Comparison of ENCODE assay signal across 50 mouse cellular contexts in genomic region chr11:53671414-53671813, GRCm38 (mm10). TPM values are rescaled to one million over a fixed set of nuclear protein-coding genes. Genes with fewer than 3 reads are reported as not detected.
"Had no signal": no experiment of that assay in that cellular context is flagged by ENCODE, and none has a peak within 500 bp of the region (broad histone marks: within the 10 kb centered on the region; RNA-seq: fewer than 3 reads in every experiment).

No protein-coding gene starts in this region.

- H3K27me3 ChIP-seq: heart, embryonic 12.5 days; heart, embryonic 13.5 days; heart, embryonic 15.5 days; hindbrain, embryonic 12.5 days; hindbrain, embryonic 13.5 days; hindbrain, embryonic 15.5 days; intestine, embryonic 15.5 days; kidney, embryonic 15.5 days had no signal

- ATAC-seq: hindbrain, embryonic 16.5 days; inflammation-experienced regulatory T-cells, adult 6 months; intestine, embryonic 15.5 days; intestine, embryonic 16.5 days; intestine, postnatal 0 days had no signal

- H3K4me3 ChIP-seq: heart, embryonic 10.5 days; heart, embryonic 12.5 days; heart, embryonic 13.5 days; heart, embryonic 15.5 days; hindbrain, embryonic 10.5 days; hindbrain, embryonic 12.5 days; hindbrain, embryonic 13.5 days; hindbrain, embryonic 15.5 days; intestine, embryonic 15.5 days; kidney, embryonic 15.5 days; left cerebral cortex, adult 2 months had no signal

- H3K4me1 ChIP-seq: heart, embryonic 10.5 days; heart, embryonic 12.5 days; heart, embryonic 13.5 days; heart, embryonic 15.5 days; hindbrain, embryonic 10.5 days; hindbrain, embryonic 12.5 days; hindbrain, embryonic 13.5 days; hindbrain, embryonic 15.5 days; intestine, embryonic 15.5 days; kidney, embryonic 15.5 days had no signal

- H3K9me3 ChIP-seq: heart, embryonic 10.5 days; heart, embryonic 12.5 days; heart, embryonic 13.5 days; heart, embryonic 15.5 days; hindbrain, embryonic 10.5 days; hindbrain, embryonic 12.5 days; hindbrain, embryonic 13.5 days; hindbrain, embryonic 15.5 days; intestine, embryonic 15.5 days; kidney, embryonic 15.5 days had no signal

- H3K9ac ChIP-seq: heart, embryonic 12.5 days; heart, embryonic 13.5 days; heart, embryonic 15.5 days; hindbrain, embryonic 12.5 days; hindbrain, embryonic 13.5 days; hindbrain, embryonic 14.5 days; hindbrain, embryonic 15.5 days; intestine, embryonic 15.5 days; kidney, embryonic 15.5 days had no signal

- H3K27ac ChIP-seq: heart, embryonic 10.5 days; heart, embryonic 13.5 days; heart, embryonic 15.5 days; hindbrain, embryonic 10.5 days; hindbrain, embryonic 12.5 days; hindbrain, embryonic 13.5 days; hindbrain, embryonic 14.5 days; hindbrain, embryonic 15.5 days; intestine, embryonic 15.5 days; kidney, embryonic 15.5 days; kidney, postnatal 0 days; left cerebral cortex, adult 2 months had no signal

- DNase-seq: heart, postnatal 10 days; heart, postnatal 14 days; heart, postnatal 36 days; heart, postnatal 4 days; kidney, adult 11 months; kidney, adult 18-20 months; kidney, adult 2 months; kidney, adult 8-10 months; kidney, adult 9 months; kidney, postnatal 10 days; kidney, postnatal 14 days; kidney, postnatal 25 days; kidney, postnatal 36 days; kidney, postnatal 4 days; layer of hippocampus, adult 9-11 months; layer of hippocampus, postnatal 36 days had no signal

- H3K4me2 ChIP-seq: heart, embryonic 11.5 days; heart, embryonic 12.5 days; heart, embryonic 13.5 days; heart, embryonic 15.5 days; hindbrain, embryonic 12.5 days; hindbrain, embryonic 13.5 days; hindbrain, embryonic 14.5 days; hindbrain, embryonic 15.5 days; intestine, embryonic 15.5 days; kidney, embryonic 15.5 days had no signal

RNA-seq across cellular contexts. Expression of gene Il13, which starts 36.9 kb away (rescaled TPM):
- total RNA-seq: heart, postnatal 10 days; heart, postnatal 14 days; heart, postnatal 25 days; heart, postnatal 36 days; heart, postnatal 4 days; hematopoietic stem cell, adult 5-6 weeks; layer of hippocampus, adult 18-20 months; layer of hippocampus, postnatal 10 days; layer of hippocampus, postnatal 14 days; layer of hippocampus, postnatal 25 days; layer of hippocampus, postnatal 36 days; left cerebral cortex, adult 18-20 months; left cerebral cortex, adult 2 months; left cerebral cortex, adult 8-10 months had no signal
- polyA plus RNA-seq: heart, embryonic 10.5 days; heart, embryonic 11.5 days; heart, embryonic 12.5 days; heart, embryonic 13.5 days; heart, embryonic 14.5 days; heart, embryonic 15.5 days; heart, postnatal 0 days; hindbrain, embryonic 10.5 days; hindbrain, embryonic 11.5 days; hindbrain, embryonic 12.5 days; hindbrain, embryonic 13.5 days; hindbrain, embryonic 14.5 days; hindbrain, embryonic 15.5 days; hindbrain, embryonic 16.5 days; inflammation-experienced regulatory T-cells, adult 6 months; intestine, embryonic 14.5 days; intestine, embryonic 15.5 days; intestine, embryonic 16.5 days; intestine, postnatal 0 days; kidney, adult 2 months; kidney, embryonic 14.5 days; kidney, embryonic 15.5 days; kidney, embryonic 16.5 days; kidney, postnatal 0 days had no signal

RNA-seq across cellular contexts. Expression of gene Il5, which starts 49.2 kb away (rescaled TPM):
- total RNA-seq: heart, postnatal 10 days; heart, postnatal 14 days; heart, postnatal 25 days; heart, postnatal 36 days; heart, postnatal 4 days; hematopoietic stem cell, adult 5-6 weeks; layer of hippocampus, adult 18-20 months; layer of hippocampus, postnatal 10 days; layer of hippocampus, postnatal 14 days; layer of hippocampus, postnatal 25 days; layer of hippocampus, postnatal 36 days; left cerebral cortex, adult 18-20 months; left cerebral cortex, adult 2 months; left cerebral cortex, adult 8-10 months had no signal
- polyA plus RNA-seq: heart, embryonic 10.5 days; heart, embryonic 11.5 days; heart, embryonic 12.5 days; heart, embryonic 13.5 days; heart, embryonic 14.5 days; heart, embryonic 15.5 days; heart, embryonic 16.5 days; hindbrain, embryonic 10.5 days; hindbrain, embryonic 11.5 days; hindbrain, embryonic 12.5 days; hindbrain, embryonic 13.5 days; hindbrain, embryonic 14.5 days; hindbrain, embryonic 15.5 days; hindbrain, embryonic 16.5 days; inflammation-experienced regulatory T-cells, adult 6 months; intestine, embryonic 14.5 days; intestine, embryonic 15.5 days; intestine, embryonic 16.5 days; intestine, postnatal 0 days; kidney, embryonic 14.5 days; kidney, embryonic 15.5 days; kidney, embryonic 16.5 days; kidney, postnatal 0 days had no signal

RNA-seq across cellular contexts. Expression of gene Il4, which starts 52.9 kb away (rescaled TPM):
- total RNA-seq: heart, postnatal 10 days; heart, postnatal 14 days; heart, postnatal 25 days; heart, postnatal 36 days; heart, postnatal 4 days; layer of hippocampus, adult 18-20 months; layer of hippocampus, postnatal 10 days; layer of hippocampus, postnatal 14 days; layer of hippocampus, postnatal 25 days; layer of hippocampus, postnatal 36 days; left cerebral cortex, adult 18-20 months; left cerebral cortex, adult 2 months had no signal
- polyA plus RNA-seq: heart, postnatal 0 days; kidney, adult 2 months; large intestine, adult 2 months had no signal
